Mouse (Mus musculus) hindbrain, embryonic 13.5 days (tissue): ENCODE data around the gene Zyg11b. TPM values are rescaled to one million over a fixed set of nuclear protein-coding genes. Genes with fewer than 3 reads are reported as not detected.
A peak's percentile ranks its signal among the peaks of the same experiment; 100 is the strongest.

Experiments used
- ATAC-seq: fragments of 200-750 bp; cut with Nextera tagmentation; 2 replicates; pipeline ENCODE4 v1.8.0; 2017; ENCODE audit warnings: moderate TSS enrichment; ENCODE audit not compliant: low FRiP score
- H3K27ac ChIP-seq: fragments of 300-500 bp; sonication (generic); 2 replicates; pipeline ENCODE4 v1.5.1; 2015; ENCODE audit warnings: inconsistent platforms, mild to moderate bottlenecking, moderate library complexity
- H3K27me3 ChIP-seq: fragments of 300-500 bp; sonication (generic); 2 replicates; pipeline ENCODE4 v1.6.1; 2015; ENCODE audit warnings: mild to moderate bottlenecking, inconsistent platforms
- H3K36me3 ChIP-seq: fragments of 300-500 bp; sonication (generic); 2 replicates; pipeline ENCODE4 v1.6.1; 2015; ENCODE audit warnings: mild to moderate bottlenecking, inconsistent platforms
- H3K4me1 ChIP-seq: fragments of 300-500 bp; sonication (generic); replicated peaks from 2 replicates; pipeline ENCODE4 v1.6.1; 2015; ENCODE audit warnings: inconsistent platforms
- H3K4me2 ChIP-seq: fragments of 300-500 bp; sonication (generic); 2 replicates; pipeline ENCODE4 v1.6.1; 2015; ENCODE audit warnings: inconsistent platforms, mild to moderate bottlenecking, moderate library complexity
- H3K4me3 ChIP-seq: fragments of 300-500 bp; sonication (generic); 2 replicates; pipeline ENCODE4 v1.5.1; 2015; ENCODE audit warnings: mild to moderate bottlenecking, inconsistent platforms
- H3K9ac ChIP-seq: fragments of 300-500 bp; sonication (generic); 2 replicates; pipeline ENCODE4 v1.6.1; 2015; ENCODE audit warnings: mild to moderate bottlenecking, inconsistent platforms
- H3K9me3 ChIP-seq: fragments of 300-500 bp; sonication (generic); 2 replicates; pipeline ENCODE4 v1.6.1; 2016; ENCODE audit warnings: inconsistent platforms
- WGBS: fragments of 180-500 bp; shearing (Covaris S2); methylation state at CpG from one replicate; pipeline ENCODE4 v1.1.7; 2015; 5-methylcytosine and 5-hydroxymethylcytosine counted together
- polyA plus RNA-seq: library from polyadenylated mRNA; unstranded; fragments of >200 nt; fragmentation: Nextera tagmentation; extraction: Ambion mirVana; gene quantifications from 2 replicates; pipeline ENCODE4 v1.2.1, GENCODE M21; 2015

The Zyg11b gene
- 27.1 and 27.7 TPM in 2 replicates for polyA plus RNA-seq

DNA sequence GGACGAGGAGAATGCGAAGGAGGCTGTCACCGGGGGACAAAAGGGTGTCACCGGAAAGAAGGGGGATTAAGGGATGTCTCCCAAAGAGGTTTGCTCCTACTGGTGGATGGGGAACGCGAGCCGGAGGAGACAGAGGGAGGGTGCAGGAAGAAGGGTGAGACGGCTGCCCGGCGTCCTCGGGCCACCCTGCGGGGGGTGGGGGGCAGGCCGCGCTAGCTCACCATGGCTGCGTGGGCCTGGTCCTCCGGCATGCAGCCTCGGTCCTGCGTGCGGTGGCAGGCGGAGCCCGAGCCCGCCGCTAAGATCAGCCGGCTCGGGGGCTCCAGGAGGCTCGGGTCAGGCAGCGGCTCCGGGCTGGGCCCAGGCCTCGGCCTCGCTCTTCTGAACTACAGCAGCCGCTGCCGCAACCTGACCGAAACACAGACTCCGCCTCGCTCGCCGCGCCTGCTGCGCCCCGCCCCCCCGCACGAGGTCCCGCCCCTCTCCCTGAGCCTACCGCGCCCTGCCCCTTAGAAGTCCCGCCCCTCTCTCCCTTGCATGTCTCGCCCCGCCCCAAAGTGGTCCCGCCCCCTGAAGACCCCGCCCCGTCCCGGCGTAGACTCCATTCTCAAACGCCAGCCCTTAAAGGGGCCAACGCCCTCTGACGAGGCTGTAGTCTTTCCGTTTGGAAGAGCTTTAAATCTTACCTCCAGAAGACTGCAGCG, at the start of gene Zyg11b:
TSS of gene Zyg11b (minus strand) at position 427 of the 704 bp plus-strand sequence.
- Histone ChIP-seq H3K27me3 (no peaks in the 10 kb centered on the region), H3K9ac (peak within 1 kb of the TSS; percentile 94), H3K9me3 (no peaks in the 10 kb centered on the region), H3K27ac (peak within 1 kb of the TSS; percentile 94), H3K36me3 (no peaks in the 10 kb centered on the region), H3K4me1 (peaks cover 26% of the 10 kb centered on the region), H3K4me2 (peak within 1 kb of the TSS; percentile 69), H3K4me3 (peak within 1 kb of the TSS; percentile 96)
- ATAC-seq = peak; percentile 95
- WGBS = under 1% methylated on average over 42 of the region's 58 CpGs

DNA sequence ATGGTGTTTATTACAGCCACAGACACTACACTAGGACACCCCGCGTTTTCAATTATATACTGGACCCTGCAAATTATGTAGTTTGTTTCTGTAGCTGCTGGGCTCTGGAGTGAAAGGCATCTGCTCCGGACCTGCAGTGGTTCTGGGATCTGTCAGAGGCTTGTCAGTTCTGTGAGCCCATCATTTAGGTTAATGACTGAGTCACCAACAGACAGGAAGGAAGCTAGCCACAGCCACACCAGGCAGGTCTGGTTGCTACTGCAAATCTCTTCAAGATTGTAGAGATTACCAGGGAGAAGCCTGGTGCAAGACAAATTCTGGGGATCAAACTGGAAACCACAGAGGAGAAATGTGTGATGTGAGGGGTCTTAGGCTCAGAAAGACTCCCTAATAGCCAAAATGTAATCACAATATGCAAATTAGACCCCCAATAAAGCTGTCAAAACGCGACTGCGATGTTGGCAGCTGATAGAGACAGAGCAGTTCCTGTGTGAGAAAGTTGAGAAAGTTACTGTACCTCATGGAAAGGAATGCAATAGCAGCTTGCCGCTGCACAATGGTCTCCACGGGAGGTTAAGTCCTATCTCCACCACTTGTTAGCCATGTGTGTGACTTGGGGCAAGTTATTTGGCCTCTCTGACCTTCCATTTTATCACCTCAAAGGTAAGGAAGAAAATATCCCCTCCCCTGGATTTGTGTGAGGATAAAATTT, 49.1 kb upstream of the Zyg11b start:
- Histone ChIP-seq H3K4me2 (no peak overlapping the region), H3K4me3 (no peak overlapping the region), H3K9ac (no peak overlapping the region), H3K4me1 (peaks cover 32% of the 10 kb centered on the region), H3K9me3 (no peaks in the 10 kb centered on the region), H3K27ac (0 out of 2 replicates have a peak overlapping the region, but pooled peaks have one; percentile 77), H3K36me3 (no peaks in the 10 kb centered on the region), H3K27me3 (no peaks in the 10 kb centered on the region)
- ATAC-seq = no peak
- 40% methylated on average over 8 of the region's 8 CpGs for WGBS

- Histone ChIP-seq H3K27ac (no peak overlapping the region), H3K4me1 (peaks cover 33% of the 10 kb centered on the region), H3K27me3 (no peaks in the 10 kb centered on the region), H3K36me3 (no peaks in the 10 kb centered on the region), H3K9ac (no peak overlapping the region), H3K9me3 (no peaks in the 10 kb centered on the region), H3K4me2 (no peak overlapping the region), H3K4me3 (no peak overlapping the region)
- 83% methylated on average over 3 of the region's 3 CpGs for WGBS
- no peak for ATAC-seq
Measured at GRCm38 (mm10) chr4:108349064-108349463, 48.2 kb upstream of the Zyg11b start.

DNA sequence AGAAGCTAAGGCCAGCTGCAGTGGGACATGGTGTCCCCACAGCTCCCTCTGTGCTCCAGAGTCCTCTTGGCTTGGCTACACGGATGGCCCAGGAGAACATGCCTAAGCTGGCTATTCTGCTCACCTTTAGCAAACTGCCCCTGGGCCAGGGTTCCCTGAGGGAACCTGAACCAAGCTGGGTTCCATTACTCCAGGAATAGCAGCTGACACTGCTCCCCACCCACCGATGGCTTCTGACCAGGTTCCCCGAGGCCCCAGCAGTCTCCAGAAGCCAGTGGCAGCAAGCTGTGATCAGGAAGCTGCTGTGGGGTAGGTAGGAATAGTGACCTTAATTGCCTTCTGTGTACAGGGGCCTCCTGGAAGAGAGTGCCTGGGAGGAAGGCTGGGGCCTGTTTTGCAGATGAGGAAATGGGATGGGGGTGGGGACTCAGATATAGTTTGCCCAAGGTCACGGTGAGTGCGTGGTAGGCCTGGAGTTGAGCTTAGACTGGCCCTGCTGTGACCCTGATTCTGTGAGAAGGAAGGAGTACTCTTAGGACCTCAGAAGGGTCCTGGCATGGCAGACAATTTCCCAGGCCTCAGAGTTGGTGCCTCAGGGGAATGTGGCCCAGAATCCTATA, 47.5 kb upstream of the Zyg11b start:
- H3K4me3 ChIP-seq = no peak overlapping the region
- no peaks in the 10 kb centered on the region for H3K27me3 ChIP-seq
- no peak overlapping the region for H3K9ac ChIP-seq
- H3K9me3 ChIP-seq = no peaks in the 10 kb centered on the region
- no peak for ATAC-seq
- 72% methylated on average over 5 of the region's 5 CpGs for WGBS
- H3K4me2 ChIP-seq = no peak overlapping the region
- H3K27ac ChIP-seq = no peak overlapping the region
- H3K4me1 ChIP-seq = peaks cover 33% of the 10 kb centered on the region
- no peaks in the 10 kb centered on the region for H3K36me3 ChIP-seq

GRCm38 (mm10) chr4:108347111-108347510, 46.2 kb upstream of the Zyg11b start:
- Histone ChIP-seq H3K4me1 (peaks cover 33% of the 10 kb centered on the region), H3K9me3 (no peaks in the 10 kb centered on the region), H3K27ac (no peak overlapping the region), H3K4me2 (no peak overlapping the region), H3K4me3 (no peak overlapping the region), H3K9ac (no peak overlapping the region), H3K27me3 (no peaks in the 10 kb centered on the region), H3K36me3 (no peaks in the 10 kb centered on the region)
- WGBS = 90% methylated on average over 5 of the region's 5 CpGs
- no peak for ATAC-seq

GRCm38 (mm10) chr4:108345826-108346225, 44.9 kb upstream of the Zyg11b start:
- H3K36me3 ChIP-seq = no peaks in the 10 kb centered on the region
- H3K4me3 ChIP-seq = no peak overlapping the region
- no peak overlapping the region for H3K4me2 ChIP-seq
- no peak for ATAC-seq
- peak overlapping the region; percentile 4; the same call in 1 of the 2 replicates for H3K27ac ChIP-seq
- H3K9me3 ChIP-seq = no peaks in the 10 kb centered on the region
- peaks cover 27% of the 10 kb centered on the region for H3K4me1 ChIP-seq
- H3K9ac ChIP-seq = no peak overlapping the region
- 26% methylated on average over 4 of the region's 5 CpGs for WGBS
- H3K27me3 ChIP-seq = no peaks in the 10 kb centered on the region

DNA sequence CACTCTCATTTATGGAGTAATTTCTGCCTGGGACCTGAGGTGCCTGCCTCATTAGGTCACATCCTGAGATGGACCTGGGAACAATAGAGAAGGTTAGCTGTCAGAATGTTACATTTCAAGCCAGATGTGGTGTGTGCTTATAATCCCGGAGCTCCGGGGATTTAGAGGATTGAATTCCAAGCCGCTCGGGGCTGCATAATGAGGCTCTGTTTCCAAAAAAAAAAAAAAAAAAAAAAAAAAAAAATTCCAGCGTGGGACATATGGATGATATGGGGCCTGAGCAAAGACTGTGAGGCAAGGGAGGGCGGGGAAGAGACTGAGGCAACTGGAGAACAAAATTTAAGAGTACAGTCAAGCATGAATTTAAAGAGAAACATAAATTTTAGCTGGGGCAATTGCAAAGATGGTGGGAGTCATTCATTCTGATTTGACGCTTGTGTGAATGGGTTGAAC, 43.8 kb upstream of the Zyg11b start:
- H3K9me3 ChIP-seq = no peaks in the 10 kb centered on the region
- 18% methylated on average over 7 of the region's 7 CpGs for WGBS
- H3K4me3 ChIP-seq = no peak overlapping the region
- H3K4me2 ChIP-seq = no peak overlapping the region
- H3K27me3 ChIP-seq = no peaks in the 10 kb centered on the region
- no peak for ATAC-seq
- peaks cover 16% of the 10 kb centered on the region for H3K4me1 ChIP-seq
- no peak overlapping the region for H3K9ac ChIP-seq
- H3K27ac ChIP-seq = peak overlapping the region; percentile 56
- H3K36me3 ChIP-seq = peaks cover 2% of the 10 kb centered on the region; the same call in 1 of the 2 replicates

- ATAC-seq = peak; percentile 93
- H3K4me1 ChIP-seq = peaks cover 8% of the 10 kb centered on the region; the same call in 1 of the 2 replicates
- 11% methylated on average over 4 of the region's 4 CpGs for WGBS
Measured at GRCm38 (mm10) chr4:108339277-108339690, 38.4 kb upstream of the Zyg11b start.

GRCm38 (mm10) chr4:108338811-108339210, 37.9 kb upstream of the Zyg11b start:
- no peaks in the 10 kb centered on the region for H3K27me3 ChIP-seq

More at GRCm38 (mm10) chr4:108339277-108339690, 38.4 kb upstream of the Zyg11b start:
- no peak overlapping the region for H3K9ac ChIP-seq
- H3K27ac ChIP-seq = 0 out of 2 replicates have a peak overlapping the region, but pooled peaks have one; percentile 53
- peaks cover 42% of the 10 kb centered on the region for H3K36me3 ChIP-seq
- H3K4me3 ChIP-seq = no peak overlapping the region
- no peaks in the 10 kb centered on the region for H3K9me3 ChIP-seq
- no peak overlapping the region for H3K4me2 ChIP-seq
- no peaks in the 10 kb centered on the region for H3K27me3 ChIP-seq

DNA sequence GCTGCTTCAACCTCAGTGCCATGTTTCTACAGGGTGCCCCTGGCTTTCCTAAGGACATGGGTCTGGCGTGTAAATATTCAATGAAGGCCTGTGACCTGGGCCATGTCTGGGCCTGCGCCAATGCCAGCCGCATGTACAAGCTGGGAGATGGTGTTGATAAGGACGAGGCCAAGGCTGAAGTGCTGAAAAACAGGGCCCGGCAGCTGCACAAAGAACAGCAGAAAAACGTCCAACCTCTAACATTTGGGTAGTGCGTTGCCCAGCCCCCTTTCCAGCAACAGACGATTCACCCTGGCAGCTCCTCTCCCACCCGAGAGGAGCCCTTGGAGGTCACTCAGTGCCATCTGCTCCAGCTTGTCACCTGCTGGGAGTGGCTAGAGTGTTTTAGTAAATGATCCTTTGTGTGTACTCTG, 37.4 kb upstream of the Zyg11b start:
- no peak overlapping the region for H3K4me2 ChIP-seq
- H3K4me1 ChIP-seq = peaks cover 8% of the 10 kb centered on the region; the same call in 1 of the 2 replicates
- WGBS = 57% methylated on average over 9 of the region's 9 CpGs
- H3K9me3 ChIP-seq = no peaks in the 10 kb centered on the region
- no peaks in the 10 kb centered on the region for H3K27me3 ChIP-seq
- no peak for ATAC-seq
- peaks cover 49% of the 10 kb centered on the region for H3K36me3 ChIP-seq
- no peak overlapping the region for H3K4me3 ChIP-seq
- peak overlapping the region; percentile 53; the same call in 1 of the 2 replicates for H3K27ac ChIP-seq
- H3K9ac ChIP-seq = 0 out of 2 replicates have a peak overlapping the region, but pooled peaks have one; percentile 31

More at GRCm38 (mm10) chr4:108338811-108339210, 37.9 kb upstream of the Zyg11b start:
- peak; percentile 50; the same call in 1 of the 2 replicates for ATAC-seq
- Histone ChIP-seq H3K36me3 (peaks cover 46% of the 10 kb centered on the region), H3K9ac (no peak overlapping the region), H3K4me2 (no peak overlapping the region), H3K9me3 (no peaks in the 10 kb centered on the region), H3K4me1 (peaks cover 8% of the 10 kb centered on the region; the same call in 1 of the 2 replicates), H3K4me3 (no peak overlapping the region), H3K27ac (peak overlapping the region; percentile 53)
- 57% methylated on average over 10 of the region's 10 CpGs for WGBS

- Histone ChIP-seq H3K4me1 (peaks cover 8% of the 10 kb centered on the region; the same call in 1 of the 2 replicates), H3K36me3 (peaks cover 53% of the 10 kb centered on the region), H3K4me2 (no peak overlapping the region), H3K9me3 (no peaks in the 10 kb centered on the region), H3K27me3 (no peaks in the 10 kb centered on the region), H3K9ac (no peak overlapping the region), H3K27ac (0 out of 2 replicates have a peak overlapping the region, but pooled peaks have one; percentile 53), H3K4me3 (no peak overlapping the region)
- 28% methylated on average over 3 of the region's 3 CpGs for WGBS
- ATAC-seq = no peak
Measured at GRCm38 (mm10) chr4:108337817-108338216, 36.9 kb upstream of the Zyg11b start.

GRCm38 (mm10) chr4:108336765-108337164, 35.9 kb upstream of the Zyg11b start:
- H3K27me3 ChIP-seq = no peaks in the 10 kb centered on the region
- WGBS = 89% methylated on average over 2 of the region's 2 CpGs
- peaks cover 8% of the 10 kb centered on the region; the same call in 1 of the 2 replicates for H3K4me1 ChIP-seq
- H3K27ac ChIP-seq = no peak overlapping the region
- no peak overlapping the region for H3K4me3 ChIP-seq
- no peaks in the 10 kb centered on the region for H3K9me3 ChIP-seq
- no peak overlapping the region for H3K9ac ChIP-seq
- H3K4me2 ChIP-seq = no peak overlapping the region
- no peak for ATAC-seq
- peaks cover 62% of the 10 kb centered on the region for H3K36me3 ChIP-seq
